Mouse (Mus musculus) C2C12 (cell line): ENCODE data around the gene Cel.

Experiments
- CEBPB ChIP-seq: IDR thresholded peaks from one replicate; pipeline ENCODE4 v1.6.1; 2011; ENCODE audit warnings: low read depth, mild to moderate bottlenecking, control low read depth, moderate library complexity
- CTCF ChIP-seq: IDR thresholded peaks from one replicate; pipeline ENCODE4 v1.5.1; 2011; ENCODE audit not compliant: control insufficient read depth, insufficient read depth, insufficient read length
- FOSL1 ChIP-seq: IDR thresholded peaks from one replicate; pipeline ENCODE4 v1.8.0; 2011; ENCODE audit warnings: mild to moderate bottlenecking, low read length; ENCODE audit not compliant: poor library complexity, insufficient read depth, severe bottlenecking
- MAX ChIP-seq: IDR thresholded peaks from one replicate; pipeline ENCODE4 v1.6.1; 2011; ENCODE audit warnings: mild to moderate bottlenecking, control low read depth
- MYOD1 ChIP-seq: IDR thresholded peaks from one replicate; pipeline ENCODE4 v1.6.1; 2011; ENCODE audit warnings: low read depth; ENCODE audit not compliant: control insufficient read depth, insufficient read length
- MYOG ChIP-seq: IDR thresholded peaks from one replicate; pipeline ENCODE4 v1.6.1; 2011; ENCODE audit not compliant: control insufficient read depth, insufficient read length; ENCODE audit errors: extremely low read depth
- USF1 ChIP-seq: IDR thresholded peaks from one replicate; pipeline ENCODE4 v1.6.1; 2011; ENCODE audit warnings: low read depth, mild to moderate bottlenecking, control low read depth, moderate library complexity

DNA sequence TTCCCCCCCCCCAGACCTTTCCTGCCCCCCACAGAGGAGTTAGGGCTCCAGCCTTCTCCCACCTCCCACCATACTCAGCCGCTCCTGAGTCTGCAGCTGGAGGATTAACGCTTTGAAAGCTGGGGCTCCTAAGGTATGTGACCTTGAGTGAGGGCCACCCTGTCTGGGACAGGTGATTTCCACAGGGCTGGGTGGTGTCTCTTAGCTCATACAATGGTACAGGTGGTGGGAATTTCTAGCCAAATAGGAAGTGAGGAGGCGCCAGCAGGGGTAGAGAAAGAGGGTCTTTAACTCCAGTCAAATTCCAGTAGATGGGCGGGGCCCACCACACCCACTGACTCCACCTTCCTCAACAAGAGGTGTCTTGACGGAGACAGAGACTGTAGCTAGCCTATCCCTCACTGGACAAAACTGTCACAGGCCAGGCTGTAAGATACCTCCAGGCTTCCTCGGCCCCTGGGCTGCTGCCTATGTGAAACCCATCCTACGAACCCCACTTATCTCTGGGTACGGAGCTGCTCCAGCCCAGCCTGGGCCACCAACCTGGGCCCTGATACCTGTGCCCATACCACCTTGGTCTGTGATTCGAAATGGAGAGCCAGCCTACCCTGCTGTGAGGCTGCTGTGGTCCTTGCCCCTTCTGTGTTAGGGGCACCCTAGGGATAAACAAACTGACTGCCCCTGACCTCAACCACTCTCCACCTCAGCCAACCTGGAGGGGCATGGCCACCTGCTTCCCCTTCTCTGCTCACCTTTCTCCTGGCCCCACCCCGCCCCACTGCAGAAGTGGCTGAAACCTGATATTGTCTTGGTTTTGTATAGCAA is 44.4 kb upstream of the Cel start:
- TF ChIP-seq USF1 (no peak), CTCF (no peak), CEBPB (no peak), MAX (no peak), MYOG (no peak), MYOD1 (no peak), FOSL1 (no peak)
